Mouse (Mus musculus): Measurements from ENCODE around the gene 1700001P01Rik. TPM values are rescaled to one million over a fixed set of nuclear protein-coding genes. Genes with fewer than 3 reads are reported as not detected.

The 1700001P01Rik gene
- total RNA-seq (2021), result not detected in 2 replicates
- long read RNA-seq, experiment 1, result 0 reads
- long read RNA-seq, experiment 2, result 0 reads

DNA sequence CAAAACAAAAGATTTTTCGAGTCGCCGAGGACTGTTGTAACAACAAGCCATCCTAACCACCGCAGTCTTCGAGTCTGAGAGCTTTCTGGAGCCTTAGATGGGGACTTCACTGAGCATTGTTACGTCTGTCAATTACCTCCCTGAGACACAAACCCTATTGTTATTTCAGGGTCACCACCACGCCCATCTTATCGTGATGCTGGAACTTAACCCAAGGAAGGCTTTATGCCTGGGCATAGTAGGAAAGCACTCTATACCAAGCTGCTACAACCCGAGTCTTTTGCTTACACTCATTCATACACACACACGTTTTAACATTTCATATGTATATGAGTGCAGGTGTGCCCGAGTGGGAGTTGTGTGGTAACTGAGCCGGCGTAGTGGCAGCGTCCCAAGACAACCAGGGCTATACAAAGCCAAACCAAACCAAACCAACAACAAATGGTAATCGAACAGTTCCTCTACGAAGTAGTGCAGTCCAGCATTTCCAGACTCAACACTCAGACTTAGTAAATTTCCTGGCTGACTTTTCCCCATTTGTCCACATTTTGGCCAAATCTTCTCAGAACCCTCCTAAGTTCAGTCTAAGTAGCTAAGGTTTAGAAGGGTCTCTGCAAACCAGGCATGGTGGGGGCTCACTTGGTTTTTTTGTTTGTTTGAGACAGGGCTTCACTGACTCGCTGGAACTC lies at the start of gene 1700001P01Rik:
Gene 1700001P01Rik (minus strand): TSS at position 111 of the 689 bp plus-strand sequence.
- no peak for DNase-seq

GRCm38 (mm10) chr11:97825295-97825694 lies 49.6 kb upstream of the 1700001P01Rik start:
- peak; percentile 45 for DNase-seq

- DNase-seq, result peak; percentile 49
Measured at GRCm38 (mm10) chr11:97824895-97825294, 49.2 kb upstream of the 1700001P01Rik start.

DNA sequence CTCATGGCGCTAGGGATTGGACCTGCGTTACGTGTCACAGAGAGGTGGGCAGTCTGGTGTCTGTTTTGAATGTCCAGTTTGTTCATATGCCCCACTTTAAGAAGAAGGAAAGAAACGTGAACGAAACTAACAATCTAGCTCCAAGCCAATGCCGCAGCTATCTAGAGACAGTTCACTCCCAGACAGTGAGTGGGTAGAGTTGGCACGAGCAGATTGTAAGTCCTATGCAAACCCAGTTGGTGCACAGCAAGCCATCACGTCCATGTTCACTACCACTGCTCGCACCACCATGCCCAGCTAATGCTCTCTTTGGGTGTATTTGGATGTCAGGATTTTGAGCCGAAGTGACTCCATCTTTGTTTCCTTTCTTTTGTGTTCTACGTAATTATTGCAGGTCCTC lies 48.5 kb upstream of the 1700001P01Rik start:
- DNase-seq, result no peak

GRCm38 (mm10) chr11:97822840-97823603 lies 47.3 kb upstream of the 1700001P01Rik start:
- peak; percentile 57 for DNase-seq

DNA sequence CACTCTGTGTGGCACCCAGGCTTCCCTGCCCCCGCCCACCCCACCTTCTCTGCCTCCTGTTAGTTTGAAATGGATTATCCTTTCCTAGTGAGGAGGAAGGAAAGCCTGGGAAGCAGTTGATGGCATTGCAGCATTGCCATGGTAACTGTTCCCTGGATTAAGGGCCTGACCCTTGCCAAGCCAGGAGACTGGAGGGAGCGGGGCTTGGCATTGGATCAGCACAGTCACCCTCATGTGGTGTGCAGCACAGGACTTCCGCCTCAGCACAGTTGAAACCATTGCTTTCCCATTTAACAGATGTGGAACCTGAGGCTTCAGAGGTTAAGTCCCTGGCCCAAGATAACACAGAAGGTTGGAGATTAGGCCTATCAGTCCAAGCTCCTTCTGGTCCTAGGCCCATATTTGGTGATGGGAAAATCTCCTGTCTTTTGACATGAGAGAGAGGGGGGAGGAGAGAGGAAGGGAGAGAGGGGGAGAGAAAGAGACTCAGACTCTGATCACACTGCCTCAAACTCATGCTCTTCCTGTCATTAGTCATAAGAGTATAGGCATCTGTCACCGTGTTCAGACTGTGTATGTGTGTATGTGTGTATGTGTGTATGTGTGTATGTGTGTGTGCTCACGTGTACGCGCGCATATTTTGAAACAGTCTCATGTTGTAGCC lies 45.8 kb upstream of the 1700001P01Rik start:
- DNase-seq, result no peak

- DNase-seq, result peak; percentile 90
Measured at GRCm38 (mm10) chr11:97820840-97821239, 45.1 kb upstream of the 1700001P01Rik start.

GRCm38 (mm10) chr11:97819923-97820322 lies 44.2 kb upstream of the 1700001P01Rik start:
- no peak for DNase-seq

DNA sequence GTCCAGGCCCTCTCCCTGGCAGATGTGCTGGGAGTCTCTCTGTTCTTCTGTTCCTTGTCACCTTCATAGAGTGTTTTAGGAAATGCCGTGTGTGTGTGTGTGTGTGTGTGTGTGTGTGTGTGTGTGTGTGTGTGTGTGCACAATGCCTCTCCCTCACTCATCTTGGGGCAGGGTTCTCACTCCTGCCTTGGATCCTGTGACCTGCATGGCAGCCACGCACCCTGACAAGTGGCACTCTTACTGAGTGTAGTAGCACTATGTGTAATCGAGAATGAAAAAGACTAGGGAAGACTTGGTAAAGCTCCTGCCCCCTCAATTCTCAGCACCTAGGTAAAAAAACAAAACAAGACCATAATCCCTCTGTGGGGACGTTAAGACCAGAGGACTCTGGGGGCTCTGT lies 43.4 kb upstream of the 1700001P01Rik start:
- DNase-seq, result no peak

GRCm38 (mm10) chr11:97818571-97818970 lies 42.9 kb upstream of the 1700001P01Rik start:
- peak; percentile 54 for DNase-seq

DNA sequence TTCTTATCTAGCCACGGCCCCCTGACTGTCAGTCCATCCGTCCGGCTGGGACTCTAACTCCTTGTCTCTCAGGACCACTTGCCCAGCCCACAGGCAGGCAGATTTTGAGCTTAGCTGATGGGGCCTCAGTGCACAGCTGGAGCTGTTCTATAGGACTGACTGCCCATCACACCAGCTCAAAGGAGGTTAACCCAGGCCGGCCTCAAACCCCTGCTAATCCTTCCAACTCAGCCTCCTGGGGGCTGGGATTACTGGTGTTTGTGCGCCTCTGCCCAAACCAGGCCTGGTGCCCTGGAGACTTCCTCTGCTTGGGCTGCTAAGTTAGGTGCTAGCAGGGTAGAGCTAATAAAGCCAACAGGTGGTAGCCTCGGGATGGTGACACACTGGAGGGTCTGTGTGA lies 42.3 kb upstream of the 1700001P01Rik start:
- no peak for DNase-seq

DNA sequence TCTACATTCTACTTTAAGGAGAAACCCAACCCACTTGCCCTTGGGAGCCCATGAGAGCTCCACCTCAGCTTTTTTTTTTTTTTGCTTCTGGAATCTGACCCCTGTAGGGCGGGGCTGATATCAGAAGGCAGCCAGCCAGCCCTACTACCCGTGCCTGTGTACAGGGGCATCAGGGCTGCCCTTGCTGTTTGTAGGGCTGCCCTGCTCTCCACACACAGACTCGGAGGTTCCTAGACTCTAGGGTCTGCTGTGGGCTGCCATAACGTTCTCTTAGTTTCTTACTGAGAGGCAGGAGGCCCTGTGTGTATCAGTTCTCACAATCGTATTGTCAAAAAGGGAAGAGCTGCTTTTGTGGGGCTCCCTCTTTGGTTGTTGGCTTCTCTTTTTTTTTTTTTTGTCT lies 41.7 kb upstream of the 1700001P01Rik start:
- DNase-seq, result peak; percentile 59

DNA sequence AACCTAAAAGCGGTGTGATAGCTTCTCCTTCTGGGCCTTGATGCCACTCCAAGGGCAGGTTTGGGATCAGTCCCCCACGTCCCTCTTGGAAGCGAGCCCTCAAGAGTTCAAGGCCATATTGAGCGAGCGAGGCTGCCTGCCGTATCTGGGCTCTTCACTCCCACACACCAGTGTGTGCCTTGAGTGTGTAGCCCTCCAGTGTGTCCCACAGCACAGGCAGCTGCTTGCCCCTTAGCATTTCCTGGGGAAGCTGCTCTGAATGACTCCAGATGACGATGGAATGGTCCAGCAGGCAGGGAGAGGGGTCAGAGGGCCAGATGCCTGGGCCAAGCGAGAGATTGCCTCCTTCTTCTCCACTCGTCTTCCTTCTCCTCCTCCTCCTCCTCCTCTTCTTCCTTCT lies 41.2 kb upstream of the 1700001P01Rik start:
- peak; percentile 47 for DNase-seq

DNA sequence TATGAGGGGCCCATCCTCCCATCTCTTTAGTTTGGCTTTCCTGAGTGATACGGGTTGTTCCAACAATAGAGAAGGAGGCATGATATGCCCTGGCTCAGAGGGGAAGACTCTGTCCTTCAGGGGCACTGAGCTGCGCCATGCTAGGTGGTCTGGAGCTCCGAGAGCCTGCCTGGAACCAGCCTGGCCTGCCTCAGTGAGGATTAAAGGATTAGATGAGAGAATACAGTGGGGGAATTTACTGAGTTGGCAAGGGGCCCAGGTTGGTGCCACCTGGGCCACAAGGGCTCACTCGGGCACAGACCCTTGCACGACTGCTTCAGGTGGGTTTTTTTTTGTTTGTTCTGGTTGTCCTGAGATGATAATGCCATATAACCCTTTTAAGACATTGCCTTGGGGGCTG lies 40.5 kb upstream of the 1700001P01Rik start:
- DNase-seq, result no peak

DNA sequence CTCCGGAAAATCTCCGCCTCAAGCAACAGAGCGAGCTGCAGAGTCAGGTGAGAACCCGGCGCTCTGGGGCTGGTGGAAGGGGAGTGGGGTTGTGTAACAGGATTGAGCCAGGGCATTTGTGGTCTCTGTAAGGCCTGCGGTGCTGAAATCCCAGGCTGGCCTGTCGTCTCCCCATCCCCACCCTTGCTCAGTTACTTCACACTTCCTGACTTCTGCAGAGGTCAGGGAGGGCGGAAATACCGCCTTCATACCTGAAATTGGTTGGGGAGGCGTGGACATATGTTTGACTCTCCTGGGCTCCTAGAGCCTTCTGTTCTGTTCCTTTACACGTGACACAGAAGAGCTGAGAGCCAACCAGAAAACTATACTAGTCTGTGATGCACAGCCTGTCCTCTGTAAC lies 40.0 kb upstream of the 1700001P01Rik start:
- no peak for DNase-seq

DNA sequence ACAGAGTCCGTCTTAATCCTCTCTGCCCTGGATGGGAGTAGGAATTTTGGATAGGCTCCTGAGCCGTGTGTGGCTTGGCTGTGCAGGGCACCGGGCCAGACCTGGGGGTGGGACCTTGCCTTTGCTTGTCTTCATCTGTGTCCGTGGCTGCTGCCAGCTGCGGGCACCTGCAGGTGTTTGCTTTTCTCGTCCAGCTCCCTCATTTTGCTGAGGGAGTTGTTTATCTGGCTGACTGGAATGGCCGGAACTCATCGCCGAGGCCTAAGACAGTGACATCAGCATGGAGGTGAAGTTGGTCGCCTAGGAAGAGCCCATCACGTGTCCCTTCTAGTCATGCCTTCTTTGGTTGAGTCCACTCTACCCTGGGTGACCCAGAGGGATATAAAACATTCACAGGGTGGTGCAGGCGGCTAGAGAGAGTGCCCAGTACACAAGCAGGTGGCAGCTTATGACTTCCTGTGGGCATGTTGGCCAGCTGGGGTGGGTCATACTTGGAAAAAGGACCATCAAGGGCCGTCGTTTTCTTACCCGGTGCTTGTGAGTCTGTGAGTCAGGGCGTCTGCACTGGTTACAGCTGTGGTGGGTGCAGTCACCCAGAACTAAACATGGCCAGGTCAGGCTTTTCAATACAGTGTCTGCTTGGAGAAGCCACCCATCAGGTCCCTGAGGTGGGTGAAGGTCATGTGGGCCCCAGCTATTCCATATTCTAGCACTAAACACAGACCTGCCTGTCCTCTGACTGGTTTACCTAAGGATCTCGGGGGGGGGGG lies 38.2 kb upstream of the 1700001P01Rik start:
- DNase-seq, result no peak

DNA sequence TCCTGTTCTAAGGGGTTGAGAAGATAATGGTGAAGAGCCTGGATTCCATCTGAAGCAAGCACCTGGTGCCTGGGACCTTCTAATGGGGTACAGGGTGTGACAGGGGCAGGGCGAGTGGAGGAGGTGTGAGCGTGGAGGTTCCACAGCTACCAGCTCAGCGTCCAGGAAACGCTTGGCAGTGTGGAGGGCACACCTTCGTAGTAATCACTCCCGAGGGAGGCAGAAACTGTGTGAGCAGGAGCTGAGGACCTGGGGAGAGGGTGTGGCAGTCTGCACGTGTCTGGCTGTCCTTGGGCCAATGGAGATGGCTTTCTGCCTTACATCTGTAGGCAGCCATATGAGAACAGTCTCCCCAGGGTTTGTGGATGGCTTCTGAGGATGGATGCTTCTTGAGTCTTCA lies 37.4 kb upstream of the 1700001P01Rik start:
- DNase-seq, result no peak

GRCm38 (mm10) chr11:97812491-97812921 lies 36.8 kb upstream of the 1700001P01Rik start:
- DNase-seq, result no peak

GRCm38 (mm10) chr11:97811569-97812362 lies 36.0 kb upstream of the 1700001P01Rik start:
- peak; percentile 39 for DNase-seq

GRCm38 (mm10) chr11:97810970-97811369 lies 35.3 kb upstream of the 1700001P01Rik start:
- DNase-seq, result peak; percentile 30

- peak; percentile 58 for DNase-seq
Measured at GRCm38 (mm10) chr11:97810356-97810755, 34.6 kb upstream of the 1700001P01Rik start.

All from adrenal gland, postnatal 14 days (tissue).